Mouse (Mus musculus) liver, embryonic 12.5 days (tissue): ENCODE measurements around the gene Tmem252. TPM values are rescaled to one million over a fixed set of nuclear protein-coding genes. Genes with fewer than 3 reads are reported as not detected.

Source experiments
- ATAC-seq: fragments of 200-750 bp; cut with Nextera tagmentation; 2 replicates; pipeline ENCODE4 v1.8.0; 2017; ENCODE audit warnings: moderate number of reproducible peaks, mild to moderate bottlenecking, moderate library complexity
- H3K27ac ChIP-seq: fragments of 300-500 bp; sonication (generic); 2 replicates; pipeline ENCODE4 v1.5.1; 2016; ENCODE audit warnings: mild to moderate bottlenecking
- H3K27me3 ChIP-seq: fragments of 300-500 bp; sonication (generic); replicated peaks from 2 replicates; pipeline ENCODE4 v1.6.1; 2016; ENCODE audit warnings: mild to moderate bottlenecking, moderate library complexity
- H3K36me3 ChIP-seq: fragments of 300-500 bp; sonication (generic); 2 replicates; pipeline ENCODE4 v1.6.1; 2016; ENCODE audit warnings: mild to moderate bottlenecking, moderate library complexity
- H3K4me1 ChIP-seq: fragments of 300-500 bp; sonication (generic); 2 replicates; pipeline ENCODE4 v1.6.1; 2016
- H3K4me2 ChIP-seq: fragments of 300-500 bp; sonication (generic); 2 replicates; pipeline ENCODE4 v1.6.1; 2016; ENCODE audit warnings: mild to moderate bottlenecking, moderate library complexity
- H3K4me3 ChIP-seq: fragments of 300-500 bp; sonication (generic); 2 replicates; pipeline ENCODE4 v1.5.1; 2016; ENCODE audit warnings: mild to moderate bottlenecking, moderate library complexity
- H3K9ac ChIP-seq: fragments of 300-500 bp; sonication (generic); 2 replicates; pipeline ENCODE4 v1.6.1; 2016; ENCODE audit warnings: mild to moderate bottlenecking, moderate library complexity
- H3K9me3 ChIP-seq: fragments of 300-500 bp; sonication (generic); replicated peaks from 2 replicates; pipeline ENCODE4 v1.6.1; 2016; ENCODE audit warnings: mild to moderate bottlenecking, moderate library complexity
- WGBS: fragments of 180-500 bp; shearing (Covaris S2); methylation state at CpG from one replicate; pipeline ENCODE4 v1.1.7; 2016; ENCODE audit not compliant: insufficient replicate concordance; 5-methylcytosine and 5-hydroxymethylcytosine counted together
- polyA plus RNA-seq: library from polyadenylated mRNA; unstranded; fragments of >200 nt; fragmentation: Nextera tagmentation; extraction: Ambion mirVana; gene quantifications from 2 replicates; pipeline ENCODE4 v1.2.1, GENCODE M21; 2016

Gene Tmem252
- polyA plus RNA-seq, 1 experiment from 2014 or later, result 0.32 TPM

- ATAC-seq, result no peak
- no peaks in the 10 kb centered on the region for H3K4me1 ChIP-seq
- WGBS, result 61% methylated on average over 2 of the region's 2 CpGs
- no peaks in the 10 kb centered on the region for H3K9me3 ChIP-seq
- no peaks in the 10 kb centered on the region for H3K36me3 ChIP-seq
- H3K4me3 ChIP-seq, result no peak overlapping the region
- no peak overlapping the region for H3K4me2 ChIP-seq
- no peak overlapping the region for H3K9ac ChIP-seq
- no peak overlapping the region for H3K27ac ChIP-seq
- H3K27me3 ChIP-seq, result no peaks in the 10 kb centered on the region
Observed at GRCm38 (mm10) chr19:24704326-24704725, 30.5 kb downstream of the Tmem252 start.

GRCm38 (mm10) chr19:24705395-24705794 lies 31.6 kb downstream of the Tmem252 start:
- no peaks in the 10 kb centered on the region for H3K36me3 ChIP-seq
- no peaks in the 10 kb centered on the region for H3K9me3 ChIP-seq
- ATAC-seq, result no peak
- WGBS, result 40% methylated on average over 1 of the region's 1 CpGs
- no peaks in the 10 kb centered on the region for H3K27me3 ChIP-seq
- no peak overlapping the region for H3K9ac ChIP-seq
- H3K4me2 ChIP-seq, result no peak overlapping the region
- no peak overlapping the region for H3K27ac ChIP-seq
- no peak overlapping the region for H3K4me3 ChIP-seq
- no peaks in the 10 kb centered on the region for H3K4me1 ChIP-seq

- Histone ChIP-seq H3K9ac (no peak overlapping the region), H3K4me3 (no peak overlapping the region), H3K27me3 (no peaks in the 10 kb centered on the region), H3K4me1 (no peaks in the 10 kb centered on the region), H3K27ac (no peak overlapping the region), H3K4me2 (no peak overlapping the region), H3K9me3 (no peaks in the 10 kb centered on the region), H3K36me3 (no peaks in the 10 kb centered on the region)
- 55% methylated on average over 7 of the region's 7 CpGs for WGBS
- ATAC-seq, result no peak
Observed at GRCm38 (mm10) chr19:24707071-24707906, 33.5 kb downstream of the Tmem252 start.

GRCm38 (mm10) chr19:24708032-24708431 lies 34.2 kb downstream of the Tmem252 start:
- H3K4me1 ChIP-seq, result no peaks in the 10 kb centered on the region
- H3K9me3 ChIP-seq, result no peaks in the 10 kb centered on the region
- H3K9ac ChIP-seq, result no peak overlapping the region
- no peak overlapping the region for H3K4me3 ChIP-seq
- no peaks in the 10 kb centered on the region for H3K36me3 ChIP-seq
- H3K4me2 ChIP-seq, result no peak overlapping the region
- H3K27me3 ChIP-seq, result no peaks in the 10 kb centered on the region
- ATAC-seq, result no peak
- WGBS, result 64% methylated on average over 7 of the region's 7 CpGs
- no peak overlapping the region for H3K27ac ChIP-seq

GRCm38 (mm10) chr19:24716303-24717097 lies 42.7 kb downstream of the Tmem252 start:
- H3K9ac ChIP-seq, result no peak overlapping the region
- no peaks in the 10 kb centered on the region for H3K27me3 ChIP-seq
- H3K9me3 ChIP-seq, result no peaks in the 10 kb centered on the region
- H3K27ac ChIP-seq, result no peak overlapping the region
- no peak for ATAC-seq
- H3K4me3 ChIP-seq, result no peak overlapping the region
- no peaks in the 10 kb centered on the region for H3K36me3 ChIP-seq
- no peak overlapping the region for H3K4me2 ChIP-seq
- H3K4me1 ChIP-seq, result no peaks in the 10 kb centered on the region
- 71% methylated on average over 7 of the region's 7 CpGs for WGBS

GRCm38 (mm10) chr19:24718021-24718420 lies 44.2 kb downstream of the Tmem252 start:
- Histone ChIP-seq H3K36me3 (no peaks in the 10 kb centered on the region), H3K27me3 (no peaks in the 10 kb centered on the region), H3K9ac (no peak overlapping the region), H3K9me3 (no peaks in the 10 kb centered on the region), H3K27ac (no peak overlapping the region), H3K4me3 (no peak overlapping the region), H3K4me2 (no peak overlapping the region), H3K4me1 (no peaks in the 10 kb centered on the region)
- ATAC-seq, result no peak
- WGBS, result 48% methylated on average over 1 of the region's 1 CpGs

GRCm38 (mm10) chr19:24719504-24719903 lies 45.7 kb downstream of the Tmem252 start:
- Histone ChIP-seq H3K27ac (no peak overlapping the region), H3K27me3 (no peaks in the 10 kb centered on the region), H3K4me1 (no peaks in the 10 kb centered on the region), H3K9ac (no peak overlapping the region), H3K4me2 (no peak overlapping the region), H3K4me3 (no peak overlapping the region), H3K9me3 (no peaks in the 10 kb centered on the region), H3K36me3 (no peaks in the 10 kb centered on the region)
- 60% methylated on average over 4 of the region's 4 CpGs for WGBS
- no peak for ATAC-seq

GRCm38 (mm10) chr19:24720448-24720847 lies 46.6 kb downstream of the Tmem252 start:
- Histone ChIP-seq H3K4me1 (no peaks in the 10 kb centered on the region), H3K4me3 (no peak overlapping the region), H3K9ac (no peak overlapping the region), H3K36me3 (no peaks in the 10 kb centered on the region), H3K27me3 (no peaks in the 10 kb centered on the region), H3K4me2 (no peak overlapping the region), H3K9me3 (no peaks in the 10 kb centered on the region), H3K27ac (no peak overlapping the region)
- no peak for ATAC-seq

GRCm38 (mm10) chr19:24724362-24724761 lies 50.6 kb downstream of the Tmem252 start:
- Histone ChIP-seq H3K4me2 (no peak overlapping the region), H3K4me3 (no peak overlapping the region), H3K36me3 (no peaks in the 10 kb centered on the region), H3K4me1 (no peaks in the 10 kb centered on the region), H3K9ac (no peak overlapping the region), H3K9me3 (no peaks in the 10 kb centered on the region), H3K27ac (no peak overlapping the region), H3K27me3 (no peaks in the 10 kb centered on the region)
- no peak for ATAC-seq
- 68% methylated on average over 10 of the region's 10 CpGs for WGBS

GRCm38 (mm10) chr19:24730661-24731060 lies 56.9 kb downstream of the Tmem252 start:
- Histone ChIP-seq H3K4me3 (no peak overlapping the region), H3K4me1 (no peaks in the 10 kb centered on the region), H3K27ac (no peak overlapping the region), H3K36me3 (no peaks in the 10 kb centered on the region), H3K4me2 (no peak overlapping the region), H3K27me3 (0 out of 2 replicates have a peak, but pooled peaks cover 4% of the 10 kb centered on the region), H3K9me3 (no peaks in the 10 kb centered on the region), H3K9ac (no peak overlapping the region)
- 57% methylated on average over 5 of the region's 5 CpGs for WGBS
- no peak for ATAC-seq
